Mouse (Mus musculus) A20 (cell line): ENCODE measurements around the gene Spop.
"Not testable (repeated sequence)": the region's sequence is repeated elsewhere in the genome, so short reads cannot be mapped to it uniquely, and the experiment has no call there.

Experiments
- DNase-seq: peaks from one replicate; pipeline ENCODE4 v3.0.0-alpha.2; 2011; ENCODE audit warnings: low read depth, low spot score

The Spop gene

DNA sequence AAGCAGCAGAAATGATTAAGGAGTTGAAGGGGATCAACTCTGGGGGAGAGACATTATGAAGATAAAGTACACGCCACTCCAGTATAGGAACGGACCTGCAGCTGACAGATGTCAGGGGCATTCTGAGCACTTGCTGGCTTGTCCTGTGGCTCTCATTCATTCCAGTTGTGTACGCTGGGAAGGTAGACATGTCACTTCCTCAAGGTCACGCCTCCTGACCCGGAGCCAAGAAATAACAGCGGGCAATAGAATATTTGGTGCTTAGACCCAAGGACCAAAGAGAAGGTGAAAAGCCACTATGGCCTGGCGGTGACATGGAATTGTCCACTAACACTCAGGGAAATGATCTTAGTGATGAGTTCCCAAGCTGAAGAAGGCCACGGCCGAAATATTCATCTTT, 82.0 kb downstream of the Spop start:
- no peak for DNase-seq

DNA sequence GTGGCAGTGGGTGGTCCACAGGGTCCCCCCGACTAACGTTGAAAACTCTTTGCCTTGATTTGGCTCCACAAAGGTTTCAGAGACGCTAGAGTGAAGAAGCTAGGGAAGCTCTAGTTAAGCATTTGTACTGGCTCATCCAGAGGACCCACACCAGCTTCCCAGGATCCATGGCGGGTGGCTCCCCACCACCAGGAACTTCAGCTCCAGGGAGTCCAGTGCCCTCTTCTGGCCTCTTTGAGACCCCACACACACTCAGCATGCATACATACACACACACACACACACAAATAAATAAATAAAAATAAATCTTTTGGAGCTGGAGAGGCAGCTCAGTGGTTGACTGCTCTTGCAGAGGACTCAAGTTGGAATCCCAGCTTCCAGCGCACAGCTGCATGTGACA, 84.0 kb downstream of the Spop start:
- DNase-seq = no peak

DNA sequence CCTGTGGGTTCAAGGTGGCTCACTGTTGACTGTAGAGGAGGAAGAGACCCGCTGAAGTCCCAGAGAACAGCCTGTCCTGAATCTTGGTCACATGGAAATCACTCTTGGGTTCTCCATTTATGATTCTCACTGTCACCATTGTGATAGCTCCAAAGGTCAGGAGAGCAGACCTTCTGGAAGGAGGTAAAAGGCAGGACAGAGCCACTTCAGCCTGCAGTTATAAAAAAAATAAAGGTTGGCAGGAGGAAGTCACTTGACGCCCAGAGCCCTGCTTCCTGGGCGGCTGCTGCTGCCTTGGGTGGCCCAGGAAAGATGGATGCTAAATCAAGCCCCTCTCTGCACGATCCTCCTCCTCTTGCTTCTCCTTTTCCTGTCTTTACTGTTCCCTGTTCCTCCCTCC, 86.5 kb downstream of the Spop start:
- DNase-seq = no peak

DNA sequence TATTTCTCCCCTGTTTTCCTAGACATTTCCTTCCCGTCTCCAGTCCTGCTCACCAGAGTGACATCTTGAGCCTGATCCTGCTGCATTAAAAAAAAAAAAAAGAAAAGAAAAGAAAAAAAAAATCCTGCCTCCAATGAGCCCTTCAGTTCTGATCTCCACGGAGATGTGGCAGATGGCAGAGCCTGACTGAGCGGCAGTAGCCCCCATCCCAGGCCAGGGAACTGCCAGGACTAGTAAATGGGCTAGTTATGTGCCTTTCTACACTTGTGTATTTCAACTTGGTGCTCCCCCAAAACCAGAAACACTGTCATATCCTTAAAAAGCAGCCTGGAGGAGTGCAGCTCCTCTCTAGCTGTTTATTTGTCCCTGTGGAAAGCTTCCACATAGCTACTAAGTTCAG, 87.0 kb downstream of the Spop start:
- DNase-seq = no peak

DNA sequence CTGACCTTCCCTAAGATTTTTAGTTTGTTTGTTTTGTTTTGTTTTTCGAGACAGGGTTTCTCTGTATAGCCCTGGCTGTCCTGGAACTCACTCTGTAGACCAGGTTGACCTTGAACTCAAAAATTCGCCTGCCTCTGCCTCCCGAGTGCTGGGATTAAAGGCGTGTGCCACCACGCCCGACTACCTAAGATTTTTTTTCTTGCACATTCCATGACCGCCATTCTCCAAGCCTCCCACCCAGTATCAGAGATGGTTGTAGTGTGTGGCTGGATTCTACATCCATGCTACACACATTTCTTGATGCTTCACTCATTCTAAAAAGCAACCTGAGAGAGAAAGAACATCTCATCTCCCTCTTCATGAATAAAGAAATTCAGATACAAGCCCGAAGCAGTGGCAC, 87.9 kb downstream of the Spop start:
- DNase-seq = not testable (repeated sequence)

DNA sequence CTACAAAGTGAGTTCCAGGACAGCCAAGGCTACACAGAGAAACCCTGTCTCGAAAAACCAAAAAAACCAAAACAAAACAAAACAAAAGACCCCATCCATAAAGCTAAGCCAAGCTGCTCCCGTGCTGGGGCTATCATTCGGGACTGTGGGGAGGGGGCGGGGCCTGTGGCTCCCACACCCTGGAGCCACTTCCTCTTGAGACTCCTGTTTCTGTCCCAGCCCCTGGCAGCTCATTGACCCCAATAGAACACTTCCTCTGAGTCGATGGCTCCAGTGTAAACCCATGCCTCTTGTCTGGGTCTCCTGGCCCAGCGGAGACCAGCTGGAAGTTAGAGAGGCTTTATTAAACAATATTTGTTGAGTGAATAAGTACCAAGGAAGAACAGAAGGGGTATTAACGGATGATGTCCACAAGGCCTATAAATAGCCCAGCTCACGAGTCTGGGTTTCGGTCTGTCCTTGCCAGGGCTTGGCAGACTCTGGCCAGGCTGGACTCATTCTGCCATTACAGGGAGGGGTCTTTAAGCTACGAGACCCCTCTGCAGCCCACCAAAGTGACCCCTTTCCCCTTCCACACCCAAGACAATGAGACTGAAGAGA, 89.8 kb downstream of the Spop start:
- DNase-seq = no peak

DNA sequence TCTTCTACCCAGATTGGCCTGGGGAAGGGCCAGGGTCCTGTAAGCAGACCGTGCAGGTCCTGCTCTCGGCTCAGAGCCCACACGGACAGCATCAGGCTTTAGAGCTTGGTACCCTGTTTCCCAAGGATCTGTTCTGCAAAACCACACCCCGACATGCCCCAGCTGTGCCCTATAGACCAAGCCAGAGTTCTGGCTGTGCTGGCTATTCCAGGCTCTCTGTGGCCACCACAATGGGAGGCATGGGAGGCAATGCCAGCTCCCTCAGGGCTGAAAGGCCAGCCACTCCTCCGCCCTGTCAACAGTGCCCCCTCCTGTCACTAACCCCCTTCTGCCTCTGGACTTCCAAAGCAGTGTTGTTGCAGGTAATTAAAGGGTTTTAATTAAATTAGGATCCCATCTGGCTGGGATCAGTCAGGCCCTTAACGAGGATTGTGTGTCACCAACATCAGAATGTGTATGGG, 90.4 kb downstream of the Spop start:
- DNase-seq = no peak

DNA sequence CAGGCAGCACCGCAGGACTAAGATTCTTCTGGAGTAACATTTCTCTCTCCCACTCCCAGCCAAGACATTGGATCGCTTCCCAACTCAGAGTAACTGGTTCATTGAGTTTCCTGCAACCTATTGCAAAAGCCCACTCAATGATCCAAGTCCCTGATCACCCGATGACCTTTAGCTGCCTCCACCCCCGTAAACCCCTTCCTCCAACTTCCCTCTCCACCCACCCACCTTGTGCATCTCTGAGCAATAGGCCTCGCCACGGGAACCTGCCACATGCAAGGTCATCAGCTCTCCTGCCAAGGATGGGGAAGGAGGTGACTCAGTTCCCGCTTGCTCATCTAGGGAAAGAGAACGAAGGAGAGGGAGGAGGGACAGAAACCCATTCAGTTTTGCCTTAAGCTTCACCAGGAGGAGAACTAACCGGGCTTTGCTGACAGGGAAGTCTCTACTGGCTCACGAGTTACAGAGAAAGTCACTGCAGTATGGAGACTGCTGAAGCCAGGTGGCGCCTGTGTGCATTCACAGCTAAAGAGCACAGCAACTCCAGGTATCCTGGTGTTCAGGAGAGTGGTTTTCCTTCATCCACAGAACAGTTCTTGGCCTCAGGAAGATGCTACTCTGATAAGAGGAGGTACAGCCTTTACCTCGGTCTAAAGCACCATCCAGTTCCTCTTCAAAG, 93.3 kb downstream of the Spop start:
- DNase-seq = no peak

DNA sequence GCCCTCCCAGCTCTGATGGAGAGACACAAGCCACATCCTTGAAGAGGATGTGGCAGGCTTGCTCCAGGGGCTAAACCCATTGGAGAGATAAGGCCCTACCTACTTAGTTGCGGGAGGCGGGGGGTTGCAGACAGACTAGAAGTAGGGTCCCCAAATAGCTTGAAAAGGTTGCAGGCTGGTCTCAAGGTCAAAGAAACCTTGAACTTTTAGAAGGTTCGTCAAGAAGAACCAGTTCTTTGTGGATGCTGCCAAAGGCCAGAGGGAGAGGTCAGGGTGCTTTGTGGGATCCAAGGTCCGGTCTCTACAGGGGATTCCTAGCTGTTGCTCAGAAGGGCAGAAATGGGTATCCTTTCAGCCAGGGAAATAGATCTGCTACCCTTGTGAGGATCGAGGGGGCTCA, 93.9 kb downstream of the Spop start:
- no peak for DNase-seq

DNA sequence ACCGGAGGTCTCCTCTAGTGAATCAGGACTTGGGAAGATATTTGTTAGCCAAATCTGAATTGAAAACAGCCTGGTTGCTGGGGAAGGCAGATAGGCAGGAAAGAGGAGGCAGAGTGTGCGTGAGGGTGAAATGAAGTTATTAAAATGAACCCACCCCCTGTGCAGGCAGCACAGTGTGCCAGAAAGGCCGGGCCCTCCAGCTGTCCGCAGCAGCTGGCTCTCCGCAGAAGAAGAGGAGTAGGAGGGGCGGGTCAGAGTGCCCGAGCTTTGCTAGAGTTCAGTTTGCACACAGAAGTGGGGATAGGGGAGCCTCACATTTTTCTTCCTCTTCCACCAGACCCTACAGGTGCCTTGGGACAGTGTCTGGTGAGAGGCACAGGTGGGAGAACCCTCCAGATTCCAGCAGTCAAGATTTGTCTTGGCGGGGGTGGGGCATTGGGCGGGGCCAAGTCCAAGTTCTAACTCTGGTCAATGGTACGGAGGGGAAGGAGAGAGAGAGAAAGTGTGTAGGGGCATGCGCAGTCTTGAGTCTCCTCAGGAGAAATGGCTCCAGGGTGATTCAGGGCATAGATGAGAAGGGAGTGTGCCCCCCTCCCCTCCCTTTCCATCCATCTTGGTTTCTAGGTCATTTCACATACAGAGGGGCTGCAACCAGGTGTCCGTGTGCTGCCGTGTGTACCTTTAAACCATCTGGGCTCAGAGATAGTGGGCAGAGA, 94.5 kb downstream of the Spop start:
- no peak for DNase-seq

DNA sequence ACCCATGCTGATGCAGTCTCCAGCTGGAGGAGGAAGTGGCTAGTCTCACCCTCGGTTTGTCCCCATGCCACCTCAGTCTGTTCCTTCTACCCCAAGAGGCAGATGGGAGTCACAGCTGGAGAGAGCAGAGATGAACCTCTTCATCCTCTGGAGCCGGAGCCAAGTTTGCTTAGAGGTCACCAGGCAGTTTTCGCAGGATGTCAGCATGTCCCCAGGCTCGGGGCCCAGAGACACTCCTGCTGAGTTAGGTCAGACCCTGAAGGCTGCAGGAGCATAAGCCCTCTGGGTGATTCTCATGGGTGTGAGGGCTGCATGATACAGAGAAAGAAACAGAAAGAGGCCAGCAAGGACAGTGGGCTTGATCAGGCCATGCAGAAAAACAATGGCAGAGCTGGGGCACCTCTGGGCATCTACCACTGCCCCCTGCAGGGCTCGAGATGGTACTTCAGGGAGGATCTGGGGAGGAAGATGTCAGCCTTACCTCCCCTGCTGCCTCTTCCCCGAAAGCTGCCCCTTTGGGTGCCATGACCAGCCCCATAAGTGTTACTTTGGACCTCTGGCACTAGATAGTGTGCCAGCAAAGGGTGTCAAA, 95.3 kb downstream of the Spop start:
- DNase-seq = peak; percentile 41

DNA sequence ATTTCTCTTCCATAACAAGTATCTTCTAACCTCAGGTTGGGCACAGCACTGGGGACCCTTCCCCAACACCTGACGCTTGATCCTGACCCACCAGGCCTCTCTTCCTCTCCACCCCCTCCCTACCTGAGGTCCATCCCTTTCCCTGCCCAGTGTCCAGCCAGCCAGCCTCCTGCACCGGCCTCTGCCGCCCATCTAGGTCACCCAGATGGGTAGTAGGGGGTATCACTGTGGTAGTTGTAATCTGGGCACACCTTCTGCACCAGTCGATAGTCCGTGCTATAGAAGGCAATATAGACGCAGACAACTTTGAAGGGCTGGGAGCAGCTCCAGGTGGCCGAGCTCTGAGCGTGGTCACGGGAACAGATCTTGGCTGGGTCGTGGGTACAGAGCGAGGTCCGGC, 96.8 kb downstream of the Spop start:
- DNase-seq = no peak

DNA sequence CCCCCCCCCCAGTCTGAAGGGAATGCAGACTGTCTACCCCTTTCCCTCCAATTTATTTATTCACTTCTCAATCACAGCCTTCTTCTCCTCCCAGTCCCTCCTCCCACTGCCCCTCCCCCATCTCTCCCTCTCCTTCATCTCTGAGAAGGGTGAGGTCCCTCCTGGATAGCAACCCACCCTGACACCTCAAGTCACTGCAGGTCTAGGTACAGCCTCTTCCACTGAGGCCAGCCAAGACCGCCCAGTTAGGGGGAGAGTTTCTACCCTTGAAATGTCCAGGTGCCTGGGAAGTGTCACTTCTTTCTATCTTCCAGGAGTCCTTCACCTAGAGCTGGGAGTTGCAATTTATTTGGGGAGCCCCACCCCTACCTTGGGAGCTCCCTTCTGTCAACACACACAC, 98.0 kb downstream of the Spop start:
- no peak for DNase-seq

DNA sequence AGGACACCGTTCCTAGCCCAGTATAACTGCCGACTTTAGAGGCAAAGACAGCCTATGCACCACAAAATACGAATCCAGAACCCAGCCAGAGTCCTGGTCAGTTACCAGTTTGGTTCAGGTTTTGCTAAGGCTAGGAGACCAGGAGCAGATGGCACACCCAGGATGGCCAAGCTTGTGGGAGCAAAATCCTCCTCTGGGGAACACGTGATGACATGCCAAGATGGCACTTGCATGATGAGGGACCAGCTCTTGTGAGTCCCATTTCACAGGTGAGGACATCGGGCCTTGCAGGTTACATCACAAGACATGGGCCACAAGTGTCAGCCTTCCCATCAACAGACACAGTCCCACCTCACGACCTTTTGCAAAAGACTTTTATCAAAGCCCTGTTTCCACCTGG, 98.5 kb downstream of the Spop start:
- DNase-seq = no peak

DNA sequence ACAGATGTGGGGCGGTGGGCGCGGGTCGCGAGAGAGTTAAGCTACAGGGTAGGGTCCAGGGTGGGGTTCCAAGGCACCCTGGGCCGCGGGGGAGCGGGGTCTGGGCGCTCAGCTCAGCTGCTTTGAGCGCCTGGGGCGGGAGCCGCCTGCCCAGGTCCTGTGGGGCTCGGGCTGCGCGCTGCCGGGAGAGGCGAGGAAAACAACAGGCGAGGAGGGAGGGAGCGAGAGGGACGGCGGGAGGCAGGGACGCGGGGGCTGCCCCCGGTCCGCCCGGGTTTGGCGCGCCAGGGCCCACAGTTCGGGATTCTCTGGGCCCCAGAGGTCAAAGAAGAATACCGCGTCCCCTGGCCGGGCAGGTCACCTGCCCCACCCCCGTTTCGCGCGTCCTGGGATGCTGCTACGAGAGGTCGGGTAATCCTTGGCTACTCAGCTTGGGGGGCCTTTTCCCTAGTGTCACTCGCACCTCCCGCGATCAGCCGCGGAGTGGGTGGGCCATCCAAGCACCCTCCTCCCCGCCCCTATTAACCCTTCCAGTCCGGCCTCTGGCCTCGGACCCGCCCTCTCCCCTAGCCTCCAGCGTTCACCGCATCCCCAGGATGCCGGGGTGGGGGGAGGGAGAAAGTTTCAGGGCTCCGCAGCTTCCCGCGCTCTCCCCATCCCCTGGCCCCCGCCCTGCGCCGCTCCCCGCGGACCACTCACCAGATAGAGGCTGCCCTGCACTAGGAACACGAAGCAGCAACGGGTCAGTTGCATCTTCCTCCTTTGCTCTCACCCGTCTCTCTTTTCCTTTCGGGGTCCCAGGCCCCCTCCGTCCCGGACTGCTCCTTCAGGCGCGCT, 99.8 kb downstream of the Spop start:
- DNase-seq = no peak

DNA sequence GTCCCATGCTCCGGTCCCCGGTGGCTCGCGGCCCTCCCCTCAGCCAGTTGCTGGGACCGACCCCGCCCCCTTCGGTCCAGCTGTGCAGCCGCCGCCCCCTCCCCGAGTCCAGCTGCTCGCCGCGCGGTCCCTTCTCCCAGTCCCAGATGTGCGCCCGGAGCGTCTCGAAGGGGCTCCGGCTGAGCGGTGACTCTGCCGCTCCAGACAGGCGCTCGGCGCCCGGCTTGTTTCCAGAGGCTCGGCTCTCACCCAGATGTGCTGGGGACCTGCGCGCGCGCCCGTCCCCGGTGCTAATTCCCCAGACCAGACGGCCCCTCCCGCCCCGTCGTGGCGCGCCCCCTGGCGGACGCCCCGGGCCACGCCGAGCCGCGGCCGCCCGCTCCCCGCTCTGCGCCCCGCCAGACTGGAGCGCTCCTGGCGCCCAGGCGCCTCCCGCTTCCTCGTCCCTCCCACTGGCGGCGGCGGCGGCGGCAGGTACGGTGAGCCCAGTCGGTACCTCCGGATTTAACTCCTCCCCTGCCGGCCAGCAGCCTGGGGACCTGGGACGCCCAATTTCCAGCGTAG, 100.5 kb downstream of the Spop start, which contains the start of gene Nxph3:
Nxph3 (minus strand) TSS at position 273 of the 564 bp plus-strand sequence.
- DNase-seq = peak; percentile 45

DNA sequence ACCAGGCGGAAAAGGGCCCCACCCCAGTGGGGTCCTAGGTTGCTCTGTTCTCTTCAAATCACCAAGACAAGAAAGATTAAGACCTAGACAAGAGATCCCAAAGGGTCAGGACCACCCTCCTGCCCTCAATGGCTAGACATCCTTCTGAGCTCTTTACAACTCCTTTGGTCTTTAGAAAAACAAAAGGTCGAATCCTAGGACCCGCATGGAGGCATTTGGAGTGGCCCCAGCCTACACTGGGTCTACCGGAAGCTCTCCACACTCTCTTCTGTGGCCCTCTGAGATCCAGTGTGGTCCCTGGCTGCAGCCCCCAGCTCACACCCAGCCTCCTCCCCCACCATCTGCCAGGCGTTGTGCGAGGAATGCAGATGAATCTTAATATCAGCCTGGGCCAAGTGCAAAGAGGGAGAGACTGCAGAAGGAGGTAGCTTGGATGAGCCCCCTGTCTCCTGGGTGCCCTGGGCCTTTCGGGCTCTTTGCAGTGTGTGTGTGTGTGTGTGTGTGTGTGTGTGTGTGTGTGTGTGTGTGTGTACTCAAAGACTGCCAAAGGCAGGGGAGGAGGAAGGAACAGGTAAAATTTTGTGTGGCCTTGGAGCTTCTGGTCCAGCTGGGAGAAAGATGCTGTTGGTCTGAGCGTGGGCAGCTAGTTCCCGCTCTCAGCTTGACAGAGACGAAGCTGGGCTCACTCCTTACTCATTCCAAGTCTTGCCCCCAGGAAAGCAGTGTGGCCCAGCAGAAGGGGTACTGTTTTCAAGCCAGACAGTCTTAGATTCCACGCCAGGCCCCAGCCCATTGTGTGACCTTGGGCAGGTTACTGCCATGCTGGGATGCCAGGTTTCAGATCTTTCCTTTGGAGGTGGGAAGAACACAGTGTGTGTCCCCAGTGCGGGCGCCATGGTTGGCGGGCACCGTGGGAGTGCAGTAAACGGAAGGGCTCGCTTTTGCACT, 101.8 kb downstream of the Spop start:
- DNase-seq = no peak

DNA sequence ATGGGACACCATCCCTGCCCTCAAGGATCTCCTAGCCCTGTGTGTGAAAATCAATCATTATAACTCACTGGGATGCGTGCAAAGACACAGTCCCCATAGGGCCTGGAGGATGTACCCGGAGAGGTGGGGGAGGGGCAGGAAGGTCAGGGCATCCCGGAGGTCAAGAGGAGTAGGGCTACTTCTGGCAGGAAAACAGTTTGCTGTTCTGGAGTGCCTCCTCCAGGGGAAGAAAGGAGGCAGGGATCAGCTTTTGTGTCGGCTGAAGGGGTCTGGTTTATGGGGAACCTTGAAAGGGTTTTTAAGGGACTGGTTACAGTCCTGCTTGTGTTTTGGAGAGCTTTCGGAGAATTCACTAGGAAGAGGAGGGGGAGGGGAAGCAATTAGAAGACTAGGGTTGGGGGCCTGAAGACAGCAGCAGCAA, 102.6 kb downstream of the Spop start:
- no peak for DNase-seq

DNA sequence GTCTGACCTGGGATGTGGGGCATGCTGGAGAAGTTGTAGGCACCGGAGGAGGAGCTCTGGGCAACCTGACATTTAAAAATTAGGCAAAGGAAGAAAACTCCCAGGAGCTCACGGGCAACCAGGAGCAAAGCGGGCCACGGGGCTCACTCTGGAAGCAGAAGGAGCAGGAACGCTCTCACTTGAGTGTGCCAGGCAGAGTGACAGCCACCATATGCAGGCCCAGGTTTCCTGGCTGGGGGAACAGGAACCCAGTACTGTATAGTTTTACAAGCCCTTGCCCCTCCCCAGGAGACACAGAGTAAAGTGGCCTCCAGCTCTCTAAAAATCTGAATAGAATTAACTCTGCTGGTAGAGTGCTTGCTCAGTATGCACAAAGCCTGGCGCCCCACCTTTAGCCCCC, 103.3 kb downstream of the Spop start:
- DNase-seq = no peak

DNA sequence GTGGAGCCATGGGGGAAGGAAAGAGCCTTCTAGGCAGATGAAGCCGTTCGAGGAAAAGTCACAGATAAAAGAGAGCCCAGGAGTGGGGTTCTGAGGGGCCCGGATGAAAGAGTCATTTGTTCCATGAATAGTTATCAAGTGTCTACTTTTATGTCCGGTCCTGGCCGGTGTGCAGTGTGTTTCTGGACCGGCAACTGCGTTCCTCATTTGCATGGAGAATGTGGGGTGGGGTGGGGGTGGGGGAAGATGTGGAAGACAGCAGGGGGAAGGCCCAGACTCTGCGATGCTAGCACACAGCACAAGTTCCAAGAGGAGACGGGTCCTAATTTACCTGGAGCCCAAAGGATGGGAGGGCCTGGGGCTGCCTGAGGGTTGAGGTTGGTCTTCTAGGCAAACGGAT, 105.4 kb downstream of the Spop start:
- no peak for DNase-seq
